Mouse (Mus musculus) right cerebral cortex, adult 18-20 months (tissue): ENCODE data around the gene Fars2.

Source experiments
- DNase-seq: peaks from one replicate; pipeline ENCODE4 v3.0.0; 2022; ENCODE audit warnings: mixed read lengths

Gene Fars2

GRCm38 (mm10) chr13:36722309-36722708 is 605.1 kb downstream of the Fars2 start:
- no peak for DNase-seq

GRCm38 (mm10) chr13:36723726-36724300 is 606.6 kb downstream of the Fars2 start:
- DNase-seq: no peak

- peak; percentile 52 for DNase-seq
These were observed 607.6 kb downstream of the Fars2 start for GRCm38 (mm10) chr13:36724533-36725470.

- DNase-seq: no peak
These were observed 608.7 kb downstream of the Fars2 start for GRCm38 (mm10) chr13:36725881-36726280.

- DNase-seq: peak; percentile 29
These were observed 609.3 kb downstream of the Fars2 start for GRCm38 (mm10) chr13:36726551-36726950.

- DNase-seq: peak; percentile 79
These were observed 610.0 kb downstream of the Fars2 start for GRCm38 (mm10) chr13:36726951-36727778.

- DNase-seq: no peak
These were observed 610.7 kb downstream of the Fars2 start for GRCm38 (mm10) chr13:36727779-36728470.

- DNase-seq: no peak
These were observed 611.3 kb downstream of the Fars2 start for GRCm38 (mm10) chr13:36728509-36728908.

GRCm38 (mm10) chr13:36729731-36730340 is 612.6 kb downstream of the Fars2 start:
- DNase-seq: no peak

- DNase-seq: peak; percentile 59
These were observed 613.1 kb downstream of the Fars2 start for GRCm38 (mm10) chr13:36730341-36730761.

- peak; percentile 57 for DNase-seq
These were observed 614.1 kb downstream of the Fars2 start for GRCm38 (mm10) chr13:36731016-36731930.

- DNase-seq: peak; percentile 24
These were observed 614.8 kb downstream of the Fars2 start for GRCm38 (mm10) chr13:36731931-36732461.

GRCm38 (mm10) chr13:36732891-36733490 is 615.8 kb downstream of the Fars2 start:
- no peak for DNase-seq

GRCm38 (mm10) chr13:36733566-36733965 is 616.4 kb downstream of the Fars2 start:
- DNase-seq: peak; percentile 26

- DNase-seq: peak; percentile 61
These were observed 616.9 kb downstream of the Fars2 start for GRCm38 (mm10) chr13:36733989-36734690.

- peak; percentile 60 for DNase-seq
These were observed 617.7 kb downstream of the Fars2 start, which contains the start of gene Nrn1 for GRCm38 (mm10) chr13:36734731-36735571. Nrn1 (minus strand) TSS chr13:36735131.

- peak; percentile 77 for DNase-seq
These were observed 618.8 kb downstream of the Fars2 start for GRCm38 (mm10) chr13:36735901-36736618.

- no peak for DNase-seq
These were observed 619.4 kb downstream of the Fars2 start for GRCm38 (mm10) chr13:36736619-36736996.
